Mouse (Mus musculus): ENCODE results near the gene Gm20388.

Gm20388 gene

GRCm38 (mm10) chr8:120416522-120417394, 506.1 kb downstream of the Gm20388 start:
- peak; percentile 77 for DNase-seq (ENCODE audit: low spot score)

- no peak for DNase-seq (ENCODE audit: low spot score)
Measured at GRCm38 (mm10) chr8:120418188-120418587, 507.5 kb downstream of the Gm20388 start.

GRCm38 (mm10) chr8:120419675-120420074, 509.0 kb downstream of the Gm20388 start:
- no peak for DNase-seq (ENCODE audit: low spot score)

GRCm38 (mm10) chr8:120420226-120420625, 509.6 kb downstream of the Gm20388 start:
- no peak for DNase-seq (ENCODE audit: low spot score)

GRCm38 (mm10) chr8:120421638-120422037, 511.0 kb downstream of the Gm20388 start:
- DNase-seq (ENCODE audit: low spot score): no peak

- no peak for DNase-seq (ENCODE audit: low spot score)
Measured at GRCm38 (mm10) chr8:120422236-120422635, 511.6 kb downstream of the Gm20388 start.

GRCm38 (mm10) chr8:120423576-120423975, 512.9 kb downstream of the Gm20388 start:
- DNase-seq (ENCODE audit: low spot score): no peak

- no peak for DNase-seq (ENCODE audit: low spot score)
Measured at GRCm38 (mm10) chr8:120424829-120425198, 514.2 kb downstream of the Gm20388 start.

GRCm38 (mm10) chr8:120425199-120425941, 514.7 kb downstream of the Gm20388 start:
- DNase-seq (ENCODE audit: low spot score): no peak

- DNase-seq (ENCODE audit: low spot score): no peak
Measured at GRCm38 (mm10) chr8:120426105-120426504, 515.5 kb downstream of the Gm20388 start.

GRCm38 (mm10) chr8:120426622-120427385, 516.2 kb downstream of the Gm20388 start:
- no peak for DNase-seq (ENCODE audit: low spot score)

- no peak for DNase-seq (ENCODE audit: low spot score)
Measured at GRCm38 (mm10) chr8:120428492-120428891, 517.9 kb downstream of the Gm20388 start.

GRCm38 (mm10) chr8:120429116-120429515, 518.5 kb downstream of the Gm20388 start:
- no peak for DNase-seq (ENCODE audit: low spot score)

- no peak for DNase-seq (ENCODE audit: low spot score)
Measured at GRCm38 (mm10) chr8:120431042-120431441, 520.4 kb downstream of the Gm20388 start.

GRCm38 (mm10) chr8:120432438-120432837, 521.8 kb downstream of the Gm20388 start:
- no peak for DNase-seq (ENCODE audit: low spot score)

GRCm38 (mm10) chr8:120433143-120433542, 522.5 kb downstream of the Gm20388 start:
- DNase-seq (ENCODE audit: low spot score): no peak

GRCm38 (mm10) chr8:120433734-120434133, 523.1 kb downstream of the Gm20388 start:
- DNase-seq (ENCODE audit: low spot score): no peak

GRCm38 (mm10) chr8:120435781-120436180, 525.1 kb downstream of the Gm20388 start:
- no peak for DNase-seq (ENCODE audit: low spot score)

GRCm38 (mm10) chr8:120436491-120437030, 525.9 kb downstream of the Gm20388 start:
- DNase-seq (ENCODE audit: low spot score): no peak

- no peak for DNase-seq (ENCODE audit: low spot score)
Measured at GRCm38 (mm10) chr8:120437207-120437606, 526.6 kb downstream of the Gm20388 start.

- DNase-seq (ENCODE audit: low spot score): no peak
Measured at GRCm38 (mm10) chr8:120437666-120438395, 527.2 kb downstream of the Gm20388 start.

All from urinary bladder, postnatal 25 days (tissue).